Mouse (Mus musculus): ENCODE data around the gene Spock1. TPM values are rescaled to one million over a fixed set of nuclear protein-coding genes. Genes with fewer than 3 reads are reported as not detected.

Gene Spock1
- total and polyA plus RNA-seq, 2 experiments, result not detected

DNA sequence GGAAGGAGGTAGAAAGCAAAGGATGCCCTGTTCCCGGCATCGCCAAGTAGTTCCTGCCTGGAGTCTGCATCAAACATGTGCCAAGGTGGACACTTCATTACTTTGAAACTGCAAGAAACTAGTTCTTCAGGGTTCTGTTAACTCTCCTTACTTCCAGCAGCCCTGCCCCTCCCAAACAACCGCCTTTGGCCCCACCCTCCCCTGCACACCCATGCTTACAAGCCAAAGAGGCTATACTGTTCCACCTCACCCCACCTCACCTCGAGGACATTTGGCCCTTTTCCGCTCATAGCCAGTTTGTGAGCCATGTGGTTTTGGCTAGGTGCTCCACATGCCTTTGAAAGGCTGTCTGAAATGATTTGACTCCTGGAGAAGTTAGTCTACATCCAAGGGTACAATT is 211.4 kb downstream of the Spock1 start:
- Histone ChIP-seq H3K27me3 (ENCODE audit: control insufficient read depth, insufficient read depth, low read length) (no peaks in the 10 kb centered on the region), H3K79me2 (ENCODE audit: control insufficient read depth, insufficient read depth, low read length) (no peaks in the 10 kb centered on the region), H3K36me3 (ENCODE audit: control insufficient read depth, insufficient read depth, low read length) (no peaks in the 10 kb centered on the region), H3K27ac (replicated peaks; ENCODE audit: insufficient read depth, low read depth, low read length) (no peak overlapping the region), H3K4me1 (ENCODE audit: control insufficient read depth, insufficient read depth, low read length) (no peaks in the 10 kb centered on the region), H3K4me3 (ENCODE audit: insufficient read depth, low read depth, low read length) (no peak overlapping the region), H3K9ac (ENCODE audit: low read depth, low read length) (no peak overlapping the region)
- no peak for DNase-seq (ENCODE audit: extremely low read depth, low read depth, low spot score)
- 66% methylated on average over 5 of the region's 5 CpGs for WGBS
- TF ChIP-seq POLR2A (IDR thresholded peaks at IDR 0.05; ENCODE audit: extremely low read depth, insufficient read depth, low read length), result no peak
- TF ChIP-seq CTCF (IDR thresholded peaks at IDR 0.05; ENCODE audit: low read depth, low read length), result no peak

DNA sequence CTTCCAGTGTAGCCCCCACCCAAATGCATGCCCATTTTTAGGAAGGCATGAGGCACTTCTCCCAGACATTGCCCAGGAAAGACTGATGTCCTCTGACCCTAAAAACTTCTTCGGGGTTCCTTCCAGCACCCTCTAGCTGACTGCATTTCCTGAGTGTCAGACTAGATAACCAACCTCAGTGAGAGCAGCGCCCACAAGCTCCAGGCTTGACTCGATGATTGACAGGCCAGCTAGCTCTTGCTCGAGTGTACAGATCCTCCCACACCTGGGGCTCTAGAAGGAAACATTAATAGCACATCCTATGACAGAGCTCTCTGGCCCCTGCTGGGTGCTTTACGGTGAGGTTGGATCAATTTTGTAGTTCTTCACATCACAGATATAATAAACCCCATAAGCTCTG is 219.2 kb downstream of the Spock1 start:
- Histone ChIP-seq H3K27ac (replicated peaks; ENCODE audit: insufficient read depth, low read depth, low read length) (no peak overlapping the region), H3K36me3 (ENCODE audit: control insufficient read depth, insufficient read depth, low read length) (no peaks in the 10 kb centered on the region), H3K27me3 (ENCODE audit: control insufficient read depth, insufficient read depth, low read length) (no peaks in the 10 kb centered on the region), H3K4me1 (ENCODE audit: control insufficient read depth, insufficient read depth, low read length) (no peaks in the 10 kb centered on the region), H3K4me3 (ENCODE audit: insufficient read depth, low read depth, low read length) (no peak overlapping the region), H3K9ac (ENCODE audit: low read depth, low read length) (no peak overlapping the region), H3K79me2 (ENCODE audit: control insufficient read depth, insufficient read depth, low read length) (no peaks in the 10 kb centered on the region)
- WGBS, result 60% methylated on average over 5 of the region's 5 CpGs
- no peak for DNase-seq (ENCODE audit: extremely low read depth, low read depth, low spot score)
- TF ChIP-seq POLR2A (IDR thresholded peaks at IDR 0.05; ENCODE audit: extremely low read depth, insufficient read depth, low read length), result no peak
- TF ChIP-seq CTCF (IDR thresholded peaks at IDR 0.05; ENCODE audit: low read depth, low read length), result no peak

DNA sequence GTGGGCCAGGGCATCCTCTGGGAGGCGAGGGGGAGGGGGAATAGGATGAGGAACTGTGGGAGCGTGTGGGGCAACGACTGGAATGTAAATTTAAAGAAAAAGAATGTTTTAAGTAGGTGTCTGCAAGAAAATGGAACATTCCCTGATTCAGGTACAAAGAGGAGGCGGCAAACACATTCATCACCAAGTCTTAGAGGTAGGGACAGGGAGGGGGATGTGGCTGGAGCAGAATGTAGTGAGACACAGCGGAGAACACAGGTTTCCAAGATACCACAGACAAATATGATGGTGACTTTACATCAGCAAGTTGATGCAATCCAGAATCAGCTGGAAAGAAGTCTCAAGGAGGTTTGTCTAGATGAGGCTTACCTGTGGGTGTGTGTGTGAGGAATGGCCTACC is 221.7 kb downstream of the Spock1 start:
- TF ChIP-seq POLR2A (IDR thresholded peaks at IDR 0.05; ENCODE audit: extremely low read depth, insufficient read depth, low read length) (no peak), CTCF (IDR thresholded peaks at IDR 0.05; ENCODE audit: low read depth, low read length) (no peak)
- no peaks in the 10 kb centered on the region for H3K4me1 ChIP-seq (ENCODE audit: control insufficient read depth, insufficient read depth, low read length)
- no peak overlapping the region for H3K9ac ChIP-seq (ENCODE audit: low read depth, low read length)
- 77% methylated on average over 5 of the region's 5 CpGs for WGBS
- H3K79me2 ChIP-seq (ENCODE audit: control insufficient read depth, insufficient read depth, low read length), result no peaks in the 10 kb centered on the region
- H3K27me3 ChIP-seq (ENCODE audit: control insufficient read depth, insufficient read depth, low read length), result no peaks in the 10 kb centered on the region
- no peak overlapping the region for H3K4me3 ChIP-seq (ENCODE audit: insufficient read depth, low read depth, low read length)
- no peak for DNase-seq (ENCODE audit: extremely low read depth, low read depth, low spot score)
- no peaks in the 10 kb centered on the region for H3K36me3 ChIP-seq (ENCODE audit: control insufficient read depth, insufficient read depth, low read length)
- no peak overlapping the region for H3K27ac ChIP-seq (replicated peaks; ENCODE audit: insufficient read depth, low read depth, low read length)

DNA sequence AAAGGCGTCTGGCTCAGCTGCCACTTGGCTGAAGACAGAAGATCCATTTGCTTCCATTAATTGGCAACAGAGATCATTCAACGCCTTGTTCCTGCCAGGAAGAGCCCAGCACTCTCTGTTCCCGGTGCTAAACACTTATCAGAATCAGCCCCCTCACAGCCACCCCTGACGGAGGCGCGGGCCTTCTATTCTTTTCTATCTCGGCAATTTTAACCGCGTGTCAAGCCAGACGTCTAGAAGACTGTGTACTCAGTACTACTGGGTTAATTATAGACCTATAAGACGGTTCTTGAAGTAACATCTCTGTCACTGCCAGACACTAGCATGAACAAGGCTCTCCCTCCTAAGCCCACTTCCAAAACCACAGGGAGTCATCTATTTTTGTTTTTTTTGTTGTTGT is 222.9 kb downstream of the Spock1 start:
- H3K27ac ChIP-seq (replicated peaks; ENCODE audit: insufficient read depth, low read depth, low read length), result no peak overlapping the region
- no peaks in the 10 kb centered on the region for H3K36me3 ChIP-seq (ENCODE audit: control insufficient read depth, insufficient read depth, low read length)
- DNase-seq (ENCODE audit: extremely low read depth, low read depth, low spot score), result no peak
- H3K9ac ChIP-seq (ENCODE audit: low read depth, low read length), result no peak overlapping the region
- no peak overlapping the region for H3K4me3 ChIP-seq (ENCODE audit: insufficient read depth, low read depth, low read length)
- TF ChIP-seq POLR2A (IDR thresholded peaks at IDR 0.05; ENCODE audit: extremely low read depth, insufficient read depth, low read length), result no peak
- TF ChIP-seq CTCF (IDR thresholded peaks at IDR 0.05; ENCODE audit: low read depth, low read length), result no peak
- H3K4me1 ChIP-seq (ENCODE audit: control insufficient read depth, insufficient read depth, low read length), result no peaks in the 10 kb centered on the region
- no peaks in the 10 kb centered on the region for H3K27me3 ChIP-seq (ENCODE audit: control insufficient read depth, insufficient read depth, low read length)
- no peaks in the 10 kb centered on the region for H3K79me2 ChIP-seq (ENCODE audit: control insufficient read depth, insufficient read depth, low read length)
- 72% methylated on average over 11 of the region's 11 CpGs for WGBS

DNA sequence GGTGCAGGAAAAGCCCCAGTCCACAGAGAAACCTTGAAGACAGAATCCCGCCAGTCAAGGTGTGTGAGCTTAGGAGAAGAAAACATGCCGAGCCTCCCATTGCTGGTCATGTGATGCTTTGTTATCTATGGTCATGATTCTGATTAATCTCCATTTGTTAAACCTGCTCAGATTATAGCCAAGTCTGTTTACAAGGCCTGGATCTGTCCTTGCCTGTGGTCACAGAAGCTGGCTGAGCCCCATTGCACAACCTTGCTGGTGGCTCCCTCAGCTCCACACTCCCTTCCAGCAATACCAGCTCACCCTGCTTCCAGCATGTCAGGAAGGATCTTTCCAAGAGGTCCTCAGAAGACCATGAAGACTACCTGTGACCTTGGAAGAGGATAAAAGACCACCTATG is 228.5 kb downstream of the Spock1 start:
- Histone ChIP-seq H3K79me2 (ENCODE audit: control insufficient read depth, insufficient read depth, low read length) (no peaks in the 10 kb centered on the region), H3K9ac (ENCODE audit: low read depth, low read length) (no peak overlapping the region), H3K27me3 (ENCODE audit: control insufficient read depth, insufficient read depth, low read length) (no peaks in the 10 kb centered on the region), H3K4me1 (ENCODE audit: control insufficient read depth, insufficient read depth, low read length) (peaks cover under 1% of the 10 kb centered on the region; the same call in 1 of the 2 replicates), H3K27ac (replicated peaks; ENCODE audit: insufficient read depth, low read depth, low read length) (no peak overlapping the region), H3K4me3 (ENCODE audit: insufficient read depth, low read depth, low read length) (no peak overlapping the region), H3K36me3 (ENCODE audit: control insufficient read depth, insufficient read depth, low read length) (no peaks in the 10 kb centered on the region)
- no peak for DNase-seq (ENCODE audit: extremely low read depth, low read depth, low spot score)
- no peak for TF ChIP-seq CTCF (IDR thresholded peaks at IDR 0.05; ENCODE audit: low read depth, low read length)
- no peak for TF ChIP-seq POLR2A (IDR thresholded peaks at IDR 0.05; ENCODE audit: extremely low read depth, insufficient read depth, low read length)
- WGBS, result 73% methylated on average over 2 of the region's 2 CpGs

DNA sequence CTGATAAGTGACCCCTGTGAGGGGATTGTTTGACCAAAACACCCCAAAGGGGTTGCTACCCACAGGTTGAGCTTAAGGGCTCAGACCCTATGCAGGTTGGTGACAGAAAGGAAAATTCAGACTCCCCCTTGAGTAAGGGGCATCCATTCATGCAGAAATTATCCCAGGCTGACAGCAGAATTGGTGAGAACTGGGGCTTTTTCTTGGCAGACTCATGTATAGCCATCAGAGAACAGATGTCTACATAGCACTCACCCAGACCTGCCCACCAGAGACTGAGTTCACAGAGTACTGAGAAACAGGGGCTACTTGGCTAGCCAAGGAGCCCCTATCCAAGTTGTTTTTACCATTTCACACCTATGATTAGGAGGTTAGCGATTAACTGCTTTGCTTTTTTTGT is 231.3 kb downstream of the Spock1 start:
- no peak for TF ChIP-seq CTCF (IDR thresholded peaks at IDR 0.05; ENCODE audit: low read depth, low read length)
- TF ChIP-seq POLR2A (IDR thresholded peaks at IDR 0.05; ENCODE audit: extremely low read depth, insufficient read depth, low read length), result no peak
- peaks cover 3% of the 10 kb centered on the region; the same call in 1 of the 2 replicates for H3K4me1 ChIP-seq (ENCODE audit: control insufficient read depth, insufficient read depth, low read length)
- no peak for DNase-seq (ENCODE audit: extremely low read depth, low read depth, low spot score)
- no peaks in the 10 kb centered on the region for H3K27me3 ChIP-seq (ENCODE audit: control insufficient read depth, insufficient read depth, low read length)
- no peak overlapping the region for H3K9ac ChIP-seq (ENCODE audit: low read depth, low read length)
- H3K4me3 ChIP-seq (ENCODE audit: insufficient read depth, low read depth, low read length), result no peak overlapping the region
- H3K36me3 ChIP-seq (ENCODE audit: control insufficient read depth, insufficient read depth, low read length), result no peaks in the 10 kb centered on the region
- no peaks in the 10 kb centered on the region for H3K79me2 ChIP-seq (ENCODE audit: control insufficient read depth, insufficient read depth, low read length)
- H3K27ac ChIP-seq (replicated peaks; ENCODE audit: insufficient read depth, low read depth, low read length), result no peak overlapping the region
- WGBS, result 94% methylated on average over 1 of the region's 1 CpGs

Measured in liver, adult 2 months (tissue).